Mouse (Mus musculus) spleen, adult 2 months (tissue): ENCODE measurements around the gene Ska3.
A peak's percentile ranks its signal among the peaks of the same experiment; 100 is the strongest.

Experiments
- CTCF ChIP-seq: fragments of 200-500 bp; IDR thresholded peaks from 2 replicates; pipeline ENCODE4 v1.5.1; 2011; ENCODE audit warnings: mild to moderate bottlenecking, inconsistent platforms; ENCODE audit not compliant: insufficient read depth, insufficient read length, insufficient replicate concordance; ENCODE audit errors: extremely low read depth
- POLR2A ChIP-seq: fragments of 200-500 bp; IDR thresholded peaks from 2 replicates; pipeline ENCODE4 v1.6.1; 2011; ENCODE audit warnings: low read depth, low read length, inconsistent platforms

DNA sequence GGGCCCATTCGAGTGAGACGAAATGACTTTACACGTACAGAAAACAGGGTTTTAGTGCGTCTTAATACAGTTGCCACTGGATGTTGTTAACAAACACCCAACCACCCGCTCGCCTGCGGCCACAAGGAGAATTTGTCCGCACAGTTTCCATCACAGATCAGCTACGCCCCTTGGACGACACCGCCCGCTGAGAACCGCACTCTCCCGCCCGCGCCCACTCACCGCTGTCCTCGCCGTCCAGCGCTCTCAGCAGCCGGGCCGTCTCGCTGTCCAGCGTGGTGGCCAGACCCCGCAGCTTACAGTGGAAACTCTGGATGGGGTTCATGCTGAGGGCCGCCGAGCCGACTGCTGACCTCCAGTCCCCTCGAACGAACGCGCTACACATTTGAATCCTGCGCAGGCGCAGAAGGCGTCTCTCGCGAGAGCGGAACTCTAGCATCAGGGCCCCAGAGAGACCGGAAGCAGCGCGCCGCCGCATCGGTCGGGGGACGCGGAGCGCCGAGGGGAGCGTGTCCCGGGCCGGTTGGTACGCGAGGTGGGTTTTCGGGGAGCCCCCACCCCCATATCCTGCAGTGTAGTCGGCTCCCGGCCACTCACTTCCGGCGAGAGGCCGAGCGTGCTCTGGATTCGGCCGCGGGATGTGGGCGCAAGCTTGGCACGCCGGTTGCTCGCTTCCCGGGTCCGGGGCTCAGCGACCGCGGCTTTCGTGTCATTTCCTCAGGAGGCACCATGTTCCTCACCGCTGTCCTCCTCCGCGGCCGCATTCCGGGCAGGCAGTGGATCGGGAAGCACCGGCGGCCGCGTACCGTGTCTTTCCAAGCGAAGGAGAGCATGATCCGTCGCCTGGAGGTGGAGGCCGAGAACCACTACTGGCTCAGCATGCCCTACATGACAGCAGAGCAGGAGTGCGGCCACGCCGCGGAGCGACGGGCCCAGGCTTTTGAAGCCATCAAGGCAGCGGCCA, at the start of gene Ska3, which contains the start of gene Mrpl57:
- no peak for TF ChIP-seq CTCF
- peak; percentile 91 for TF ChIP-seq POLR2A
